ENCODE assay signal across 15 mouse cellular contexts in genomic region chr3:97234797-97235196, GRCm38 (mm10).
DNase-seq lines count a peak whose midpoint lies in the region.
"Had no signal": no experiment of that assay in that cellular context is flagged by ENCODE, and none has a peak within 500 bp of the region (broad histone marks: within the 10 kb centered on the region; RNA-seq: fewer than 3 reads in every experiment).

No protein-coding gene starts in this region.

- intact Hi-C loops in gastrocnemius, postnatal 14 days (cut with DNase I; ENCODE audit: low total_unique reads), result no loop called here

- peak; percentile 31 to 35 for DNase-seq in heart, adult 18-20 months
- no peak for DNase-seq in heart, adult 8-10 months (ENCODE audit: low spot score)
- peak; percentile 25 for DNase-seq in ES-CJ7 (ENCODE audit: low read depth, low spot score)
- DNase-seq in frontal cortex, adult 2 months (ENCODE audit: extremely low spot score in 1 of 2, low spot score in 1 of 2), result peak; percentile 57 to 68
- DNase-seq in heart, postnatal 4 days, result peak; percentile 17
- DNase-seq in gastrocnemius, postnatal 14 days, result no peak
- no peak for DNase-seq in thymus, postnatal 36 days
- no peak for DNase-seq in urinary bladder, postnatal 10 days (ENCODE audit: low spot score)
- DNase-seq: adrenal gland, postnatal 36 days; gastrocnemius, postnatal 36 days; kidney, adult 8-10 months; kidney, postnatal 4 days; liver, embryonic 13.5 days; lung, postnatal 10 days; thymus, adult 18-20 months had no signal

Comparison
In these comparisons a context has a peak if more than half of its experiments do, and no peak if none do; other contexts are left out.
1. DNase-seq: peak in heart, adult 18-20 months (2 of 2), ES-CJ7 (single experiment), frontal cortex, adult 2 months (2 of 2) and heart, postnatal 4 days (single experiment); none in heart, adult 8-10 months (single experiment), gastrocnemius, postnatal 14 days (single experiment), thymus, postnatal 36 days (0 of 2) and urinary bladder, postnatal 10 days (single experiment).